25 mouse cellular contexts compared by ENCODE assay signal in the genomic region with DNA sequence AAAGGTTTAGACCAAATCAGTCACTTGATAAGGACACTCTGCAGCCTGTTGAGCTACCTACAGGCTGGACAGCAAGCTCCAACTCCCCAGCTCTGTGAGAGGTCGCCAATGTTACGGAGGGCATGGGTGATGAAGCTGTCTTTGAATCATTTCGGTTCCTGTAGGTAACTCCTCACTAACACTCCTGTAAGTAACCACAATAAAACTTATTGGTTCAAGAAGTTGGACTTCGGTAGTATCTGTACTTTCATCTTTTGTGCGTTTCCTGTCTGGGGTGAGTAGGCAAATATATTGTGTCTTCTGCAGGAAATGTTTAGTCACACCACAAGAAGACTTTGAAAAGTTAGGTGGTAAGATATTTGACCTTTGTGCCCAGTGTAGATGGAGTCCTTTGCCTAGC.
A peak's percentile ranks its signal among the peaks of the same experiment; 100 is the strongest.
DNase-seq lines count a peak whose midpoint lies in the region; ATAC-seq and TF ChIP-seq lines count a peak whose summit lies in the region.
"Had no signal": no experiment of that assay in that cellular context is flagged by ENCODE, and none has a peak within 500 bp of the region (broad histone marks: within the 10 kb centered on the region; RNA-seq: fewer than 3 reads in every experiment).

No protein-coding gene starts in this region.

- H3K4me1 ChIP-seq in G1E (ENCODE audit: insufficient read depth, low read depth, low read length), result no peaks in the 10 kb centered on the region
- H3K4me1 ChIP-seq: embryonic facial prominence, embryonic 15.5 days; forebrain, embryonic 10.5 days; forebrain, embryonic 15.5 days; heart, embryonic 15.5 days; hindbrain, embryonic 10.5 days had no signal

- H3K4me3 ChIP-seq in G1E (ENCODE audit: low read depth, low read length), result no peak overlapping the region
- H3K4me3 ChIP-seq: embryonic facial prominence, embryonic 15.5 days; erythroblast, embryonic 14.5 days; forebrain, embryonic 10.5 days; forebrain, embryonic 15.5 days; heart, adult 2 months; heart, embryonic 15.5 days; hindbrain, embryonic 10.5 days had no signal

- DNase-seq in G1E (ENCODE audit: low spot score), result no peak
- DNase-seq in c-Kit-positive CD71-negative TER-119-negative erythroid progenitor cells, embryonic 14.5 days (ENCODE audit: low read depth), result peak; percentile 2
- no peak for DNase-seq in right cerebral cortex, postnatal 36 days (ENCODE audit: low spot score in 2 of 2)
- no peak for DNase-seq in right cerebral cortex, adult 2 months (ENCODE audit: low spot score in 2 of 2)
- DNase-seq in kidney, adult 18-20 months, result no peak
- DNase-seq: adrenal gland, adult 2 months; adrenal gland, postnatal 25 days; B cell, adult 2 months; cerebellum, adult 2 months; cerebellum, postnatal 10 days; embryo, embryonic 11 days; gastrocnemius, postnatal 36 days; heart, adult 2 months; heart, postnatal 14 days had no signal

- no peak for TF ChIP-seq CTCF in G1E (IDR thresholded peaks at IDR 0.05; ENCODE audit: low read depth, low read length)

- H3K9me3 ChIP-seq in G1E (replicated peaks), result peaks cover 3% of the 10 kb centered on the region; the same call in 1 of the 2 replicates
- H3K9me3 ChIP-seq: embryonic facial prominence, embryonic 15.5 days; forebrain, embryonic 10.5 days; forebrain, embryonic 15.5 days; heart, embryonic 15.5 days; hindbrain, embryonic 10.5 days had no signal

- no peaks in the 10 kb centered on the region for H3K36me3 ChIP-seq in G1E (replicated peaks)
- H3K36me3 ChIP-seq: embryonic facial prominence, embryonic 15.5 days; forebrain, embryonic 10.5 days; forebrain, embryonic 15.5 days; heart, embryonic 15.5 days; hindbrain, embryonic 10.5 days had no signal

- H3K27me3 ChIP-seq in G1E (ENCODE audit: insufficient read depth, low read length), result no peaks in the 10 kb centered on the region
- H3K27me3 ChIP-seq: embryonic facial prominence, embryonic 15.5 days; forebrain, embryonic 15.5 days; heart, embryonic 15.5 days; Patski had no signal

- ATAC-seq in G1E (ENCODE audit: extremely low read depth, insufficient number of reproducible peaks, low FRiP score, poor library complexity, severe bottlenecking), result 0 out of 2 replicates have a peak, but pooled peaks have one; percentile 11
- peak; percentile 81 for ATAC-seq in megakaryocyte, adult 5-6 weeks (ENCODE audit: poor library complexity, severe bottlenecking)
- 0 out of 2 replicates have a peak, but pooled peaks have one; percentile 22 for ATAC-seq in monocyte, adult 5-6 weeks (replicated peaks; ENCODE audit: insufficient number of reproducible peaks, low FRiP score, low TSS enrichment, poor library complexity, severe bottlenecking)
- ATAC-seq: activated CD4-positive, CD25-positive, alpha-beta regulatory T cell, adult 4 months; CD4-positive, CD25-positive, alpha-beta regulatory T cell, adult 4 months; forebrain, embryonic 15.5 days; Patski had no signal

Comparison
In these comparisons a context has a peak if more than half of its experiments do, and no peak if none do; other contexts are left out.
1. ATAC-seq: peak in every context shown above with its lines; median percentile 81 in megakaryocyte, adult 5-6 weeks; 22 in monocyte, adult 5-6 weeks; 11 in G1E.